Mouse (Mus musculus) left cerebral cortex, adult 11 months (tissue): ENCODE measurements around the gene Deaf1.
A peak's percentile ranks its signal among the peaks of the same experiment; 100 is the strongest.

Source experiments
- DNase-seq: peaks from one replicate; pipeline ENCODE4 v3.0.0; 2022; ENCODE audit warnings: low spot score

Deaf1 gene

DNA sequence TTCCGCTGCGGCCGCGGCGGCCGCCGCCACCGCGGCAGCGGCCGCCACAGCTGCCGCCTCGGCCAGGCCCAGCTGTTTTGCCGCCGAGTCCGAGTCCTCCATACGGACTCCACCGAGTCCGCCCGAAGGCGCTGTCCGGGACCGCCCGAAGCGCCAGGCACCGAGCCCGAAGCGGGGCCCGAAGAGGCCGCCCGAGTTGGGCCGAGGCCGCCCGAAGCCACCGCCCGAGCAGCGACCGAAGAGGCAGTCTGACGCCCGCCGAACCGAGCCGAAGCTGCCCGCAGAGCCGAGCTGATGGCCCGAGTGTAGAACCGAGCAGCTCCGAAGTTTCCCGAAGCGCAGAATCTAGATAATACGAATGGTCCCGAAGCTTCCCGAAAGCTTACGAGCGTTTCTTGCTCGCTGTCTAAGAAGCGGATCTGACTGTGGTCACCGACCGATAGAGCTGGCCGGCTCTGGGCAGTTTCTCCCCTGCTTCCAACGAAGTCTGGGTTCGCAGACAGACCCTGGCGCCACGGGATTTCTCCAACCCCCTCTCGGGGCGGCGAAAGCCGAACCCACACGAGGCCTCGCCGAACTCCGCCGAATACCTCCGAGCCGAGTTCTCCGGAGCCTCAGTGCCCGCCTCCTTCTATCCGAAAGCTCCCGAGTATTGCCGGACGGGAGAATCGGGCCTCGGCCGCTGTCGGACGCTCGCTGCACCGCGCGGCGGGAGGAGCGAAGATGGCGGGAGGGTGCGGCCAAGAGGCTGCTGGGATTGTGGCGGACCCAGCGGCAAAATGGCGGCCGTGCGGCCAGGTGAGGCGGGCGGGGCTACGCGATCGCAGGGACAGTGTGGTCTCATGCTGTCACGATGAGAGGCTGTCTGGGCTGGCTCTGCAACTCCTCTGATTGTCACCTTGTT, at the start of gene Deaf1, which contains the start of gene Tmem80:
Gene Deaf1 (minus strand): TSS at position 222 of the 904 bp plus-strand sequence.
Gene Tmem80 (plus strand): TSS at position 271 of the 904 bp plus-strand sequence.
- peak; percentile 100 for DNase-seq

DNA sequence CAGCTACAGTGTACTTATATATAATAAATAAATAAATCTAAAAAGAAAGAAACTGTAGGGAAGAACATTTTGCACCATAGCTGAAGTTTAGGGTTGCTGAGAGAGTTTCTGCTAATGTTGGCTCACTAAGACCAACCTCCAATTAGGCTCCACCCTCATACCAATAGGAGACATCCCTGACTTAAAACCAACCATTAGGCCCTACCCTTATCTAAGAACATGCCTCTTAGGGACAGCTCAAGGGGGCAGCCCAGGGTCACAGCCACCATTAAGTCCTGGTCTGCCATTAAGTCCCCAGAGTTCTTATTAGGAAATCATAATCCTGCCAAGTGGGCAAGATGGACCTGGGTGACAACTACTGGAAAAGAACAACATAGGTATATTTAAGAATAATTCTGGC, 46.9 kb upstream of the Deaf1 start:
- DNase-seq: no peak

DNA sequence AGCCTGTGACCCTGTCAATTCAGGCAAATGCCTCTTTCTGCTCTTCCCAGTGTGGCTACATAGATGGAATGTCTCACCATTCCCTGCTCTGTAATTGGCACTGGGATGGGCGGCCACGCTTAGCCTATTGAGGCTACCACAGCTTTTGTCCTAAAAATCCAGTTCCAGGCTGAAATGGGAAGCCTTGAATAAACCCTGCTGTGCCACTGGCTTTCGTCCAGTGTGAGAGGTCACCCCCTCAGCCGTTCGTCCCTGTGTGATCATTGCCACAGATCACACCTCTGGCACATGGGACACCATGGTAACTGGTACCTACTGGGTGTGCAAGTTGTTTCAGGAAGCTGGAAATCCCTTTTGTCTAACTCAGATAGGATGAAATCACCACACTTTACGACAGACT, 46.1 kb upstream of the Deaf1 start:
- no peak for DNase-seq

DNA sequence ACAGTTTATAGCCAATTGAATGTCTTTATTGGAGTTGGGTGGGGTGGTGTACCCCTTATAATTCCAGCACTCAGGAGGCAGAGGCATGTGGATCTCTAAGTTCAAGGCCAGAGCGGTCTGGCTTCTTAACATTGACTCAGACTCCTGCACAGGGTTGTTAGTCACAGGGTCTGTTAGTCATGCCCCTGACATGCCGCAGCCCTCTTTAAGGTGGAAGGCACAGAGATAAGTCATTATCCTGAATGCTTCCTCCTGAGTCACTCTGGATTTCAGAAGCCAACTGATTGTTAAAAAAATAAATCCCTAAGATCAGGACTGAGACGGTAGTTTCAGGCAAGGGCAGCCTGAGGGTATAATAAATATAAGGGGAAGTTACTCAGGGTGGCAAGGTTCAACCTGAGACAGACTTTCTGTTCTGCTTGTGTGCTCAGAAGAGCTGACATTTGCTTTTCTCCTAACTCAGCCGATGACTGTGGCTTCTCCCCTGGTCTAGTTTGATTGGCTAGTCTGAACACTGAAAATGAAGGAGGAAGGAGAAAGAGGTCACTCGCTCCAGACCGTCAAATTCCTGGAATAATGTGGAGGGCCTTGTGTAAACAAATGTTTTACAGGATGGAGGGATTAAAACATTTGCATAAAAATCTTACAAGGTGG, 44.6 kb upstream of the Deaf1 start:
- no peak for DNase-seq

DNA sequence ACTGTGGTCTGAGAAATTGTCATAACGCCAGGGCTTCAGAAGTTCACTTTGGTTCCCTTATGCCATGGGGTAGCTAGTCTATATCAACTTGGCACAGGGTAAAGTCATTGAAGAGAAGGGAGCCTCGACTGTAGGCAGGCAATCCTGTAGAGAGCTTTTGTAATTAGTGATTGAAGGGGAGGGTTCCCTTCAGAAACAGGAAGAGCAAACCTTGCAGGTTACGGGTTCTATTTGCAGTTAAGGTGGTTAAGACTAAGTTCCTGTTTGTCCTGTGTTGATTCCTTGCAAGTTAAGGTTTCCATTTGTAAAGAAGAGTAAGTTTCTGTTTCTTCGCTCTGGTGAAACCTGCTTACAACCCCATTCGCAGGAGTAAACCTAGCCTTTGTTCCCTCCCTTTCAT, 42.4 kb upstream of the Deaf1 start:
- no peak for DNase-seq

DNA sequence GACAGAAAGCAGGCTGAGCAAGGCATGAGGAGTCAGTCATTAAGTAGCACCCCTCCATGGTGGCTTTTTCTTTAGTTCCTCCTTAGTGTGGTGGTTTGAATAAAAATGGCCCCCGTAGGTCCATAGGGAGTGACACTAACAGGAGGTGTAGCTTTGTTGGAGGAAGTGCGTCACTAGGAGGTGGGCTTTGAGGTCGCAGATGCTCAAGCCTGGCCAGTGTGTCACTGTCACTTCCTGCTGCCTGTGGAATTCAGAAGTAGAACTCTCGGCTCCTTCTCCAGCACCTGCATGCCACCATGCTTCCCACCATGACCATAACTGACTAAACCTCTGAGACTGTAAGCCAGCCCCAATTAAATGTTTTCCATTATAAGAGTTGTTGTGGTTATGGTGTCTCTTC, 39.9 kb upstream of the Deaf1 start:
- DNase-seq: no peak

DNA sequence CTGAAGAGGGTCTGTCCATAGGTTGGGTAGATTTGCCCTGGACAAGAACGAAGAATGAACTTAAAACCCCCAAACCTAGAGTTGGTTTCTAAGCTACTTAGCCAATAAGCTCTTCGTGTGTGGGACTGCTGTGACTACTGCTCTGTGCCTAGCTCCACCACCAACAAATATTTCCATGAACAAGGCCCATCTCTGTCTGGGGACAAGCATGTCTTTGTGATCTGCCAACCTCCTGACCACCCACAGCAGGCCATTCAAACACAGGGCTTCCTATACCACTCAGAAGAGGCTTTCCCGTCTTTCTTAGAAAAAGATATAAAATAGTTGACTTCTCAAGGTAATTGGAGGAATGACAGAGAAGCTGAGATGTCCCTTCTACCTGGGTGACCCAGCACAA, 37.6 kb upstream of the Deaf1 start:
- DNase-seq: peak; percentile 53

DNA sequence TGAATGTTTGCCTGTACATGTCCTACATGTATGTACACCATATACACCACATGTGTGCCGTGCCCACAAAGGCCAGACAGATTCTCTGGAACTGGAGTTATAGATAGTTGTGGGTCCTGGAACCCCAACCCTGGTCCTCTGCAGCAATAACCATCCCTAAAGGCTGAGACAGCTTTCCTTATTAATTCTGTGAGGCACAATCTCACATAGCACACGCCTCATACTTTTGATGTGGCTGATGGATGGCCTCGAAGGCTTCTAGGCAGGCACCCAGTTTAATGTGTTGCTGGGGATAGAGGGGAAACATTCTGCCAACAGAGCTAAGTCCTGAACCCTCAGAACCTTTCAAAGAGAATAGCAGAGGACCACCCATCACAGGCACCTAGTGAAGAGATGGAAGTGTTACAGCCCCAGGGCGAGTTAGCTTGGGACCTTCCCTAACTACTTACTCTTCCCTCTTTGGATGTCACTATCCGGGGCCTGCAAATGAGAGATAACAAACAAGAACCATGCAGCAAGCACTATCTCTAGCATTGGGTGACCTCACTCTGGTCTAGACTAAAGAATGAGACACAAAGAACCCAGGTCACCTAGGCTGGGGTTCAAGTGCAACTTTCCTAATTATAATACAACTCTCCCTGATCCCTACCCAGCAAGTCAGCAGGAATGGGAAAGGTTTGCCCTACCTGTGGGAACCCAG, 37.0 kb upstream of the Deaf1 start:
- DNase-seq: no peak

DNA sequence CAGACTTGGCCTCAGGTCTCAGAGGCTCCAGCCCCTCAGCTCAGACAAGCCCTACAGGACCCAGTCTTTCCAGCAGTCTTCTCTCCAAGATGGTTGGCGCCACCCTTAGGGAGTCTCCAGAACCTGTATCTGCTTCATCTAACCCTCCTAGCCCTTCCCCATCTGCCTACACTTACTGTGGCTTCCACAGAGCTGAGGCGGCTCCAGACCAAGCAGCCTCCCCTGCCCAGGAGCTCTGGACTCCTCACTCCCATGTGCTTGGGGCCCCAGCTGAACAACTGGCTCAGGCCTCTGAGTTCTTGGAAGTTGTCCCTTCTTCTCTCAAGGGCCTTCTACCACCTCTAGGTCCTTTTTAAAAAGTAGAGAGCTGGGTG, 36.2 kb upstream of the Deaf1 start:
- DNase-seq: no peak

DNA sequence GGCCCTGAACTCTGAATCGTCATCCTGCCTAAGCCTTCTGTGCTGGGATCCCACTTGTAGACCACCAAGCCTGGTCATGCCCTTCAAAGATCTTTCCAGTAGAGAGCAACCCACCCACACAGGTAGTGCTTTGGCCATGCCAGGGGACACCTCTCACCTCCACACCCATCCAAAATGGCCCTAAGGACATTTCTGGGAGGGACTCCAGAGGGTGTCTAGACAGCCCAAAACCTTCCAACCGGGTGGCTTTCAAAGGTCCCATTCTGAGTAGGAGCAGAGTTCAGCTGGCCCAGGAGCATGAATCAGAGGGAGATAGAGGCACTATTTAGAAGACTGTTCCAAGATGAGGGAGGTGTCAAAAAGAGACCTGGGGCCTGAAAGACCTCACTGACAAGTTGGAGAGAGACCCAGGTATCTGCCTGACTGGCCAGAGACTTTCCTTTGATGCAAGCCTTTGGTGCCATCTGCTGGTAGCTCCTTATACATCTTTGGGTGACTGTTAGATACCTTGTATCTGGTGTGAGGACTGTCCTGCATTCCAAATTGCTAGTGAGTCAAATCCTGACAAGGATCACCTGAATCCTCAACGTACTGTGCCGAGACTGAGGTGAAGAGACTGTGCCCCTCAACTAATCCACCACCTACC, 35.7 kb upstream of the Deaf1 start:
- peak; percentile 68 for DNase-seq

DNA sequence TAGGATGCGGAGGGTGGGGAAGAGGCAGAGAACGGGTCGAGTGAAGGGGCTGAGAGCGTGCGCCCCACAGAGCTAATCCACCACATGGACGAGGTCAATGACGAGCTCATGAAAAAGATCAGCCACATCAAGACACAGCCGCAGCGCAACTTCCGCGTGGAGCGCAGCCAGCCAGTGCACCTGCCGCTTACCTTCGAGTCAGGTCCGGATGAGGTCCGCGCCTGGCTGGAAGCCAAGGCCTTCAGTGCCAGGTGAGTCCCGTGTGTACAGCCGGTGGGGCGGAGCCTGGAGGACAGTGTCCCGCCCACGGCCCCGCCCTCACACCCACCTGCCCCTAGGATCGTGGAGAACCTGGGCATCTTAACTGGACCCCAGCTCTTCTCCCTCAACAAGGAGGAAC, 34.0 kb upstream of the Deaf1 start:
- no peak for DNase-seq

DNA sequence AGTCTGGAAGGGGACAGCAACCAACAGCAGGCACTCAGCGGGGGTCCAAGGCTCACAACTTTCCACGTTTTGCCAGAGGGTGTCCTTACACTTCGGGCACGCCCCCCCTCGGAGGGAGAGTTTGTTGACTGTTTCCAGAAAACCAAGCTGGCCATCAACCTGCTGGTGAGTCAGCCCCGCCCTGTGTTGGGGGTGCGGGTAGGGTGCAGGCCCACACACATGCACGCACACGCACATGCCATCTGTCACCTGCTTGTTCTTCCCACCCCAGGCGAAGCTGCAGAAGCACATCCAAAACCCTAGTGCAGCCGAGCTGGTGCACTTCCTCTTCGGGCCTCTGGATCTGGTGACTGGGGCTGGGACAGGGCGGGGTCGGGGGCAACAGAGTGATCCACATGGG, 29.5 kb upstream of the Deaf1 start:
- no peak for DNase-seq

DNA sequence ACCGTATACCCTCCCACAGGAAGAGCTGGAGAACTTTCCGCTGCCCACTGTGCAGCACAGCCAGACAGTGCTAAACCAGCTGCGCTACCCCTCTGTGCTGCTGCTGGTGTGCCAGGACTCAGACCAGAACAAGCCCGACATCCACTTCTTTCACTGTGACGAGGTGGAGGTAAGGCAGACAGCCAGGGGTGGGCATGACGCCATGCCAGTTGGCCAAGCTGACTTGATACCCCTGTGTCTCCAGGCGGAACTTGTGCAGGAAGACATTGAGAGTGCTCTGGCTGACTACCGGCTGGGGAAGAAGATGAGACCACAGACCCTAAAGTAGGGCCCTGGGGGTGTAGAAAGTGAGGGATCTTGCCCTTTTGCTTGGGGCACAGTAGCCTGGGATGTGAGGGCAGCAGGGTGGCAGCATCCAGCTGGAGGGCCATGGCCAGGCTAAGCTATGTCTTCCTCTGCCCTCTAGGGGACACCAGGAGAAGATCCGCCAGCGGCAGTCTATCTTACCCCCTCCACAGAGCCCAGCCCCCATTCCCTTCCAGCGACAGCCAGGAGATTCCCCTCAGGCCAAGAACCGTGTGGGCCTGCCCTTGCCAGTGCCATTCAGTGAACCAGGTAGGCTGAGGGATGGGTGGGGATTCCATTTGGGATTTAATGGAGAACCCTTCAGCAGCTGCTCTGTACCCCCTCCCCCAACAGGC, 28.3 kb upstream of the Deaf1 start:
- DNase-seq: no peak

DNA sequence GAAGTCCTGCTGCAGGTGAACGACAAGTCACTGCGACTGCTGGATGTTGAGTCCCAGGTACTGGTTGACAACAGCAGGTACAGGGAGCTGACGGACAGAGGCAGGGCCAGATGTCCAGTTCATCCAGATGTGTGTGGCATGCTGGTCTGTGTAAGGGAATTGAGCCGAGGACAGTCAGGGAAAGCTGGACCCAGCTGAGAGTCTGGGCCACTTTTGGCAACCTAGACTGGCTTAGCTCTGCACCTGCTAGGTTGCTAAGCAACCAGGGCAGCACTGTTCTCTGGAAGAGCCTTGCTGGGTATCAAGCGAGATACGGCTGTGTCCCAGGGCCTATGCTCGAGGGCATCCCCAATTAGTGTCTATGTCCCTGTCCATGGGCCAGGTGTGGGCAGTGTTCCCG, 27.6 kb upstream of the Deaf1 start:
- DNase-seq: no peak

DNA sequence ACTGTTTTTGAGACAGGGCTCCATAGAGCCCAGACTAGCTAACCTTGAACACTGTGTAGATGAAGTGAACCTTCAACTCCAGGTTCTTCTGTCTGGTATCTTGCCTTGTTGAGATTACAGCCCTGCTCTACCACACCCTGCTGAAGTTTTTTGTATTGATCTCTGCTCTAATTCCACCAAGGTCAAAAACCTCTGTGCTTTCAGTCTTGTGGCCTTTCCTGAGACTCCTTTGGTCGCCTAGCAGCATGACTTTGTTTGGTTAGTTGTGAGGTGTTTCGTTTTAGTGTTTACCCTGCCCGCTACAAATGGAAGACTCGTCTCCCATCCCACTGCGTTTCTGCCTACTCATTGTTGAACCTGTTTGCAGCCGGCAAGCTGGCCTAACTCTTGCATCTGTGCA, 23.6 kb upstream of the Deaf1 start:
- DNase-seq: no peak

DNA sequence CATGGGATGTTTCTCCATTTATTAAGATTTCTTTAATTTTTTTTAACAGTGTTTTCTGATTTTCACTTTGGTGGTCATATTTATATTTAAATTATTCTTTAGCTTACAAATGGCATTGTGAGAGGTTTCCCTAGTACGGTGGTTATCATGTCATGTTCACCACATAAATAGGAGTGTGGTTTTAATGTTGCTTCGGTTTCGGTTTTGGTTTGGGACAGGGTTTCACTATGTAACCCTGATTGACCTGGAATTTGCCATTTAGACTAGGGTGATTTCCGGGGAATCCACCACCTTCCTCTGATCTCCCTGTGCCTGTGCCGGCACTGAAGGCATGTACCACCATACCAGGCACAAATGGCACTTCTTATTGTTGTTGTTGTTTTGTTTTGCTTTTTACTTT, 17.3 kb upstream of the Deaf1 start:
- no peak for DNase-seq

DNA sequence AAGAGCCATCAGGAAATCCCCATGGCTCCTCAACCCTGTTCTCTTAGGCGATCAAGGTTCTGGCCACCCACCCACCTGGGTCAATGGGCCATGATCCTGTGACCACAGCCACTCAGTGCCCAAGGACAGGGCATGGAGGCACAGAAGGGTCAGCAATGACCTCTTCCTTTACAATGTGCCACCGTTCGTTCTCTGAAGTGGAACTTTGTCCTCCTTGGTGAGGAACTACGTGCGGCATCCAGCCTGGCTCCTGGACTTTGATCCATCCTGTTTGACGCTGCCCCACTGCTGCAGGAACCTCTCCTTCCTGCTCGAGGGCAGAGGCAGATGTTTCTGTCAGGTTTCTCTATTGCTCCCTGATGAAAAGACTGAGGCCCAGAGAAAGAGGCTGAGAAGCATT, 16.2 kb upstream of the Deaf1 start:
- no peak for DNase-seq

DNA sequence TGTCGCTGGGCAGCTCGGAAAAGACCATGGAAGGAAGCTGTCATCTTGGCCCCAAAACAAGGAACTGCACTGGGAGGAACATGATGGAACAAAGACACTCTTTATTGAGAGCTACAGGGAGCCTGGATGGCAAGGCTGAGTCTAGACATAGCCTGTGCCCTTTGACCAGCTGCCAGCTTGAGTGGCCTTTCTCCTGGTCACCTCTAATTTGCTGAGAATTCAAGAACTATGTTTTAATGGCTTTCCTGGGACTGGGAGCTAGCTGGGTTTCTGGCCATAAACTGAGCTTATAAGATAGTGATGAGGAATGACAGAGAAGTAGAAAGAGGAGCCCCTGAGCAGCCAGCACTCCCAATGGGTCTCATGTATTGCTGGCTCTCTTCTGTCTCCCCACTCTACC, 15.7 kb upstream of the Deaf1 start:
- DNase-seq: no peak

DNA sequence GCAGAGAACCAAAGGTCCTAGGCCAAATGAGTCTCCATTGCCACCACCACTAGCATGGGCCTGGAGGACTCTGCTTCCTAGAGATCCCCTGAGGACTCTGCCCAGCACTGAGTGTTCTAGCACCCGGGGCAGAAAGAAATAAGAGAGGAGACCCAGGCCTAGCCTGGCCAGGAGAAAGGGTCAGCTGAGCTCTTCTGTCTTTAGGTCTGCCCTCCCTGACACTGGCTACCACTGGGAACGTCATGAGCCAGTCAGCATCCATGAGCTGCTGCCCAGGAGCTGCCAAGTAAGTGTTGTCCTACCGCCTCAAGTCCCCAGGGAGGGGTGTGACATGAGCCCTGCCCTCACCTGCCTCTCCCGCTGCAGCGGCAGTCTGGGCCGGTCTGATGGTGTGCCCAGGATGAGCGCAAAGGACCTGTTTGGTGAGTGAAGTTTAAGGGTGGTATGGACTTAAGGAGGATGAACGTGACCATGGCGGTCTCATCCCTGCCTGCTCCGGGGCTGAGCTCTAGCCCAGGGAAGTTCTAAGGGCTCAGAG, 14.3 kb upstream of the Deaf1 start:
- DNase-seq: no peak

DNA sequence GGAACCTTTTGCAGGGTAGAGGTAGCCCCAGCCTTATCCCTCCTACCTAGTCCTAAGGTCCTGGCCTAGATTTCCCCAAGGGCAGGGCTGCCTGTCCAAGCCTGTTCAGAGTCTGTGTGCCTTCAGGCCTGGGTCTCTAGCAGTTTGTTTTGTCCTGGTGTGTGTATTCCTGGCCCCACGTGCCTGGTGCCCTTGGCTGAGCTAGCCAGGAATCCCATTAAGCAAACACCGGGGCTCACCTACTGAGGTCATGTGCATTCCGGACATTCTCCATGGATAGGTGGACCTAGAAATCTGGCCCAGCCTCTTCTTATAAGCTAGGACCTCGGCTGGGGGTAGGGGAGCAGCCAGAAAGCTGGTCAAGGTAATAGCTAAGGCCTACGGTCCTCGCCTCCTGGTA, 13.0 kb upstream of the Deaf1 start:
- no peak for DNase-seq

DNA sequence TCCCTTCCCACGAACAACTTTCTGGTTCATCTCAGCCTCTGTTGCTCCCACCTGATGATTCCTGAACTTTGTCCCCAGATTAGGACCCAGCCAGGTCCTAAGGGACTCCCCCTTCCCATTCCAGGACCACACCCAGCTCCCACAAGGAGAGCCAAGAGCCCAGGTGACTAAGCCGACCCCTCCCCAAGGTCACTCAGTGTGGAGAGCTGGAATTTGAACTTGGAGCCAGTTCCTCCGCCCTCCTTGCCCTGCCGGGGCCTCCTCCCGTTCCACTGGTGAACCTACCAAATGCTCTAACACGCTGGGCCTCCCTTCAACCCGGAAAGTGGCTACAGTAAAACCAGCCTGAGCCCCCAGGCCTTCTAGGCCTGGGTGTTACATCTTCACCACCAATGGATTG, 12.5 kb upstream of the Deaf1 start:
- no peak for DNase-seq
